Mouse (Mus musculus): ENCODE results near the gene Map3k3.
"Not testable (repeated sequence)": the region's sequence is repeated elsewhere in the genome, so short reads cannot be mapped to it uniquely, and the experiment has no call there.

Gene Map3k3

GRCm38 (mm10) chr11:106083708-106084701 lies at the start of gene Map3k3:
Gene Map3k3 (plus strand): TSS chr11:106084613.
- DNase-seq (ENCODE audit: low read depth, low spot score) = peak; percentile 100

GRCm38 (mm10) chr11:106034986-106035385 lies 49.4 kb upstream of the Map3k3 start:
- DNase-seq (ENCODE audit: low read depth, low spot score) = no peak

GRCm38 (mm10) chr11:106036548-106037417 lies 47.6 kb upstream of the Map3k3 start, which contains the start of gene Dcaf7:
Gene Dcaf7 (plus strand): TSS chr11:106036872.
- peak; percentile 97 for DNase-seq (ENCODE audit: low read depth, low spot score)

- DNase-seq (ENCODE audit: low read depth, low spot score) = peak; percentile 90
These were observed 47.0 kb upstream of the Map3k3 start for GRCm38 (mm10) chr11:106037418-106037751.

GRCm38 (mm10) chr11:106044349-106044748 lies 40.1 kb upstream of the Map3k3 start:
- no peak for DNase-seq (ENCODE audit: low read depth, low spot score)

GRCm38 (mm10) chr11:106045256-106045655 lies 39.2 kb upstream of the Map3k3 start:
- no peak for DNase-seq (ENCODE audit: low read depth, low spot score)

GRCm38 (mm10) chr11:106045780-106046179 lies 38.6 kb upstream of the Map3k3 start:
- DNase-seq (ENCODE audit: low read depth, low spot score) = no peak

GRCm38 (mm10) chr11:106046584-106046983 lies 37.8 kb upstream of the Map3k3 start:
- DNase-seq (ENCODE audit: low read depth, low spot score) = no peak

GRCm38 (mm10) chr11:106053921-106054320 lies 30.5 kb upstream of the Map3k3 start:
- no peak for DNase-seq (ENCODE audit: low read depth, low spot score)

GRCm38 (mm10) chr11:106054600-106054999 lies 29.8 kb upstream of the Map3k3 start:
- no peak for DNase-seq (ENCODE audit: low read depth, low spot score)

GRCm38 (mm10) chr11:106055341-106055740 lies 29.1 kb upstream of the Map3k3 start:
- no peak for DNase-seq (ENCODE audit: low read depth, low spot score)

GRCm38 (mm10) chr11:106056819-106057491 lies 27.5 kb upstream of the Map3k3 start:
- no peak for DNase-seq (ENCODE audit: low read depth, low spot score)

GRCm38 (mm10) chr11:106058020-106058419 lies 26.4 kb upstream of the Map3k3 start:
- DNase-seq (ENCODE audit: low read depth, low spot score) = no peak

GRCm38 (mm10) chr11:106060549-106060948 lies 23.9 kb upstream of the Map3k3 start:
- no peak for DNase-seq (ENCODE audit: low read depth, low spot score)

- no peak for DNase-seq (ENCODE audit: low read depth, low spot score)
These were observed 23.1 kb upstream of the Map3k3 start for GRCm38 (mm10) chr11:106061311-106061710.

- DNase-seq (ENCODE audit: low read depth, low spot score) = peak; percentile 40
These were observed 20.7 kb upstream of the Map3k3 start for GRCm38 (mm10) chr11:106063756-106064155.

GRCm38 (mm10) chr11:106065073-106065922 lies 19.1 kb upstream of the Map3k3 start:
- DNase-seq (ENCODE audit: low read depth, low spot score) = no peak

GRCm38 (mm10) chr11:106065923-106066571 lies 18.4 kb upstream of the Map3k3 start, which contains the start of gene Taco1:
Gene Taco1 (plus strand): TSS chr11:106066061.
- peak; percentile 94 for DNase-seq (ENCODE audit: low read depth, low spot score)

- not testable (repeated sequence) for DNase-seq (ENCODE audit: low read depth, low spot score)
These were observed 17.8 kb upstream of the Map3k3 start for GRCm38 (mm10) chr11:106066616-106067015.

GRCm38 (mm10) chr11:106073774-106074173 lies 10.6 kb upstream of the Map3k3 start:
- no peak for DNase-seq (ENCODE audit: low read depth, low spot score)
